In genomic region chr1:13938344-13938743, GRCm38 (mm10) we compare ENCODE assay signal across 29 mouse cellular contexts.
DNase-seq lines count a peak whose midpoint lies in the region; ATAC-seq lines count a peak whose summit lies in the region.
"Had no signal": no experiment of that assay in that cellular context is flagged by ENCODE, and none has a peak within 500 bp of the region (broad histone marks: within the 10 kb centered on the region; RNA-seq: fewer than 3 reads in every experiment).

No protein-coding gene starts in this region.

- intact Hi-C loops in heart, postnatal 25 days (cut with DNase I), result no loop called here

- no peak overlapping the region for H3K27ac ChIP-seq in forebrain, embryonic 12.5 days
- no peak overlapping the region for H3K27ac ChIP-seq in forebrain, embryonic 11.5 days (ENCODE audit: low read depth, low read length)
- H3K27ac ChIP-seq: embryonic facial prominence, embryonic 12.5 days; embryonic facial prominence, embryonic 15.5 days; heart, adult 2 months; heart, embryonic 10.5 days; heart, embryonic 13.5 days; hindbrain, embryonic 10.5 days; hindbrain, embryonic 13.5 days; intestine, embryonic 15.5 days had no signal

- no peak overlapping the region for H3K4me2 ChIP-seq in forebrain, embryonic 12.5 days
- no peak overlapping the region for H3K4me2 ChIP-seq in forebrain, embryonic 11.5 days (ENCODE audit: low read depth, low read length, severe bottlenecking)
- H3K4me2 ChIP-seq: embryonic facial prominence, embryonic 12.5 days; embryonic facial prominence, embryonic 15.5 days; heart, embryonic 13.5 days; hindbrain, embryonic 13.5 days; intestine, embryonic 15.5 days had no signal

- 0 out of 2 replicates have a peak, but pooled peaks cover 4% of the 10 kb centered on the region for H3K9me3 ChIP-seq in forebrain, embryonic 12.5 days
- no peaks in the 10 kb centered on the region for H3K9me3 ChIP-seq in forebrain, embryonic 11.5 days (ENCODE audit: control insufficient read depth, low read length)
- H3K9me3 ChIP-seq: embryonic facial prominence, embryonic 12.5 days; embryonic facial prominence, embryonic 15.5 days; G1E; hindbrain, embryonic 13.5 days; intestine, embryonic 15.5 days had no signal

- no peak overlapping the region for H3K4me3 ChIP-seq in forebrain, embryonic 12.5 days (replicated peaks)
- H3K4me3 ChIP-seq in forebrain, embryonic 11.5 days (ENCODE audit: low read depth, low read length), result no peak overlapping the region
- H3K4me3 ChIP-seq: embryonic facial prominence, embryonic 12.5 days; embryonic facial prominence, embryonic 15.5 days; heart, adult 2 months; heart, embryonic 10.5 days; heart, embryonic 13.5 days; hindbrain, embryonic 10.5 days; hindbrain, embryonic 13.5 days; intestine, embryonic 15.5 days had no signal

- H3K27me3 ChIP-seq in forebrain, embryonic 12.5 days, result no peaks in the 10 kb centered on the region
- no peaks in the 10 kb centered on the region for H3K27me3 ChIP-seq in forebrain, embryonic 11.5 days (ENCODE audit: control insufficient read depth, insufficient read depth, low read length)
- H3K27me3 ChIP-seq: embryonic facial prominence, embryonic 12.5 days; embryonic facial prominence, embryonic 15.5 days; heart, embryonic 13.5 days; hindbrain, embryonic 13.5 days; intestine, embryonic 15.5 days; Patski had no signal

- H3K4me1 ChIP-seq in forebrain, embryonic 12.5 days, result peaks cover 8% of the 10 kb centered on the region; the same call in 1 of the 2 replicates
- H3K4me1 ChIP-seq in forebrain, embryonic 11.5 days (replicated peaks; ENCODE audit: control insufficient read depth, insufficient read depth, low read length), result no peaks in the 10 kb centered on the region
- H3K4me1 ChIP-seq: embryonic facial prominence, embryonic 12.5 days; embryonic facial prominence, embryonic 15.5 days; heart, embryonic 10.5 days; heart, embryonic 13.5 days; hindbrain, embryonic 10.5 days; hindbrain, embryonic 13.5 days; intestine, embryonic 15.5 days had no signal

- peak; percentile 25; the same call in 1 of the 2 replicates for ATAC-seq in forebrain, embryonic 12.5 days (ENCODE audit: low FRiP score)
- ATAC-seq in forebrain, embryonic 11.5 days (replicated peaks; ENCODE audit: low FRiP score), result no peak
- peak; percentile 38; the same call in 1 of the 2 replicates for ATAC-seq in frontal cortex, adult (ENCODE audit: low TSS enrichment)
- ATAC-seq: forebrain, postnatal 0 days; hindbrain, embryonic 16.5 days; intestine, embryonic 15.5 days; Patski had no signal

- DNase-seq in forebrain, embryonic 11.5 days (ENCODE audit: low spot score), result no peak
- DNase-seq in frontal cortex, postnatal 36 days (ENCODE audit: low spot score in 2 of 2), result no peak
- peak; percentile 25 for DNase-seq in ZHBTc4 (ENCODE audit: low read depth, low spot score)
- DNase-seq in heart, postnatal 25 days (ENCODE audit: low spot score), result no peak
- DNase-seq: adrenal gland, postnatal 10 days; adrenal gland, postnatal 36 days; cerebellum, adult 11 months; cerebellum, adult 2 months; cerebellum, adult 9-11 months; cerebellum, postnatal 25 days; forebrain, postnatal 0 days; gastrocnemius, postnatal 10 days; gastrocnemius, postnatal 36 days; heart, adult 2 months; heart, postnatal 14 days; kidney, adult 11 months; kidney, adult 8-10 months had no signal

- no peak overlapping the region for H3K9ac ChIP-seq in forebrain, embryonic 12.5 days
- H3K9ac ChIP-seq in forebrain, embryonic 11.5 days (ENCODE audit: low read length), result no peak overlapping the region
- H3K9ac ChIP-seq: embryonic facial prominence, embryonic 12.5 days; embryonic facial prominence, embryonic 15.5 days; forebrain, postnatal 0 days; heart, embryonic 13.5 days; hindbrain, embryonic 13.5 days; intestine, embryonic 15.5 days had no signal

- H3K36me3 ChIP-seq in forebrain, embryonic 12.5 days (replicated peaks), result no peaks in the 10 kb centered on the region
- no peaks in the 10 kb centered on the region for H3K36me3 ChIP-seq in forebrain, embryonic 11.5 days (ENCODE audit: control insufficient read depth, insufficient read depth, low read length)
- H3K36me3 ChIP-seq: embryonic facial prominence, embryonic 12.5 days; embryonic facial prominence, embryonic 15.5 days; G1E; heart, embryonic 10.5 days; heart, embryonic 13.5 days; hindbrain, embryonic 10.5 days; hindbrain, embryonic 13.5 days; intestine, embryonic 15.5 days had no signal
